Mouse (Mus musculus) stomach, embryonic 14.5 days (tissue): ENCODE data around the gene Ggt5. TPM values are rescaled to one million over a fixed set of nuclear protein-coding genes. Genes with fewer than 3 reads are reported as not detected.

Experiments
- ATAC-seq: fragments of 200-750 bp; cut with Nextera tagmentation; 2 replicates; pipeline ENCODE4 v1.8.0; 2017; ENCODE audit warnings: low read depth, moderate TSS enrichment; ENCODE audit not compliant: insufficient number of reproducible peaks, insufficient read depth, low FRiP score
- H3K27ac ChIP-seq: fragments of 300-500 bp; sonication (generic); 2 replicates; pipeline ENCODE4 v1.5.1; 2014; ENCODE audit warnings: mild to moderate bottlenecking, low read length, moderate library complexity, mixed read lengths
- H3K27me3 ChIP-seq: fragments of 300-500 bp; sonication (generic); 2 replicates; pipeline ENCODE4 v1.6.1; 2014; ENCODE audit warnings: low read length, control low read depth, mixed read lengths; ENCODE audit not compliant: control insufficient read depth, insufficient read depth
- H3K36me3 ChIP-seq: fragments of 300-500 bp; sonication (generic); 2 replicates; pipeline ENCODE4 v1.6.1; 2014; ENCODE audit warnings: mild to moderate bottlenecking, control low read depth, low read length, moderate library complexity, mixed read lengths; ENCODE audit not compliant: control insufficient read depth, insufficient read depth
- H3K4me1 ChIP-seq: fragments of 300-500 bp; sonication (generic); 2 replicates; pipeline ENCODE4 v1.6.1; 2014; ENCODE audit warnings: low read length, control low read depth, mixed read lengths; ENCODE audit not compliant: control insufficient read depth, insufficient read depth
- H3K4me2 ChIP-seq: fragments of 300-500 bp; sonication (generic); replicated peaks from 2 replicates; pipeline ENCODE4 v1.6.1; 2014; ENCODE audit warnings: low read depth, low read length, control low read depth
- H3K4me3 ChIP-seq: fragments of 300-500 bp; sonication (generic); 2 replicates; pipeline ENCODE4 v1.5.1; 2014; ENCODE audit warnings: low read depth, low read length, control low read depth
- H3K9ac ChIP-seq: fragments of 300-500 bp; sonication (generic); replicated peaks from 2 replicates; pipeline ENCODE4 v1.6.1; 2014; ENCODE audit warnings: low read depth, mild to moderate bottlenecking, control low read depth, low read length, moderate library complexity, mixed read lengths
- H3K9me3 ChIP-seq: fragments of 300-500 bp; sonication (generic); 2 replicates; pipeline ENCODE4 v1.6.1; 2016; ENCODE audit warnings: low read depth, low read length, control low read depth; ENCODE audit not compliant: control insufficient read depth
- WGBS: fragments of 180-500 bp; shearing (Covaris S2); extraction: QIAGEN DNeasy Blood & Tissue Kit; methylation state at CpG from one replicate; pipeline ENCODE4 v1.1.7; 2014; 5-methylcytosine and 5-hydroxymethylcytosine counted together
- polyA plus RNA-seq: library from polyadenylated mRNA; unstranded; fragments of >200 nt; fragmentation: Nextera tagmentation; extraction: Ambion mirVana; gene quantifications from 2 replicates; pipeline ENCODE4 v1.2.1, GENCODE M21; 2014

Ggt5 gene
- polyA plus RNA-seq, 1 experiment from 2014 or later, result 5.2 TPM

DNA sequence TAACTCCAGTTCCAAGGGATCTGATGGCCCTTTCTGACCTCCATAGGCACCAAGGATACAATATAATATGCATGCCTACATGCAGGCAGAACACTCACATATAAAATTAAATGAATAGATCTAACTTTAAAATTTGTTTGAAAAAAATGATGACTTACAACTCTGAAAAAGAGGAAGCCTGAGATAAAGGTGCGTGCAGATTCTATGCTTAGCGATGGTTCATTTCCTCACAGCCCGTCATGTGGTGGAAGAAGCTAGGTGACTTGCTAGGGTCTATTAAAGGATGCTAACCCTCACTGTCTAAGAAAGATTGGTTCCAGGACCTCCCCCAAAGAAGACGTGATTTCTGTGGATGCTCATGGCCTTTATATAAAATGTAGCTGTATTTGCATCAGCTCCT lies 26.9 kb downstream of the Ggt5 start:
- Histone ChIP-seq H3K36me3 (no peaks in the 10 kb centered on the region), H3K4me2 (no peak overlapping the region), H3K4me1 (no peaks in the 10 kb centered on the region), H3K27me3 (no peaks in the 10 kb centered on the region), H3K27ac (no peak overlapping the region), H3K9me3 (no peaks in the 10 kb centered on the region), H3K9ac (no peak overlapping the region), H3K4me3 (no peak overlapping the region)
- ATAC-seq, result no peak
- WGBS, result 90% methylated on average over 4 of the region's 4 CpGs

GRCm38 (mm10) chr10:75620818-75621217 lies 31.7 kb downstream of the Ggt5 start:
- no peak for ATAC-seq
- H3K9ac ChIP-seq, result no peak overlapping the region
- 53% methylated on average over 3 of the region's 3 CpGs for WGBS

GRCm38 (mm10) chr10:75625920-75626319 lies 36.8 kb downstream of the Ggt5 start:
- Histone ChIP-seq H3K36me3 (no peaks in the 10 kb centered on the region), H3K9ac (no peak overlapping the region), H3K4me1 (no peaks in the 10 kb centered on the region), H3K9me3 (no peaks in the 10 kb centered on the region), H3K4me2 (no peak overlapping the region), H3K27me3 (no peaks in the 10 kb centered on the region), H3K27ac (no peak overlapping the region), H3K4me3 (no peak overlapping the region)
- 39% methylated on average over 6 of the region's 6 CpGs for whole genome bisulfite sequencing
- no peak for ATAC-seq

More at GRCm38 (mm10) chr10:75620818-75621217, 31.7 kb downstream of the Ggt5 start:
- Histone ChIP-seq H3K27ac (no peak overlapping the region), H3K27me3 (no peaks in the 10 kb centered on the region), H3K9me3 (no peaks in the 10 kb centered on the region), H3K4me2 (no peak overlapping the region), H3K36me3 (no peaks in the 10 kb centered on the region), H3K4me3 (no peak overlapping the region), H3K4me1 (no peaks in the 10 kb centered on the region)

GRCm38 (mm10) chr10:75626991-75627390 lies 37.9 kb downstream of the Ggt5 start:
- Histone ChIP-seq H3K4me3 (no peak overlapping the region), H3K9me3 (no peaks in the 10 kb centered on the region), H3K27me3 (no peaks in the 10 kb centered on the region), H3K36me3 (no peaks in the 10 kb centered on the region), H3K4me1 (no peaks in the 10 kb centered on the region), H3K4me2 (no peak overlapping the region), H3K9ac (no peak overlapping the region), H3K27ac (no peak overlapping the region)
- 58% methylated on average over 3 of the region's 3 CpGs for WGBS
- no peak; the same call in 1 of the 2 replicates for ATAC-seq

DNA sequence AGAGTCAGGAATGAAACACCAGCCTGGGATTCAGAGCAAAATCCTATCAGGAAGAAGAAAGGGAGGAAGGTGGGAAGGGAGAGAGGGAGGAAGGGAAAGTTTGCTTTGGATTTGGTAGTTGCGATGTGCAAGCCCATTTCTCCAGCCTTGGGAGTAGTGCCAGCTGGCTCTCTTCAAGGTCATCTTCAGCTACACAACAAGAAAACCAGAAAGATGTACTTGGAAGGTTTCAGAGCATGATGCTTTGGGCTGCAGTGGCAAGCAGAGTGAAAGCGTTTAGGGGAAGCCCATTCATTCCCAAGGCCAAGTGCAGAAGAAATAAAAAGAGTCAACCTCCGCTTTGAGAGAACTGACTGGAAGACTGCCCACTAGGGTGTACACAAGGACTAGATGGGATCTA lies 38.4 kb downstream of the Ggt5 start:
- Histone ChIP-seq H3K4me3 (no peak overlapping the region), H3K4me1 (no peaks in the 10 kb centered on the region), H3K4me2 (no peak overlapping the region), H3K27ac (no peak overlapping the region), H3K36me3 (no peaks in the 10 kb centered on the region), H3K9me3 (no peaks in the 10 kb centered on the region), H3K27me3 (no peaks in the 10 kb centered on the region), H3K9ac (no peak overlapping the region)
- WGBS, result 65% methylated on average over 3 of the region's 3 CpGs
- ATAC-seq, result no peak

DNA sequence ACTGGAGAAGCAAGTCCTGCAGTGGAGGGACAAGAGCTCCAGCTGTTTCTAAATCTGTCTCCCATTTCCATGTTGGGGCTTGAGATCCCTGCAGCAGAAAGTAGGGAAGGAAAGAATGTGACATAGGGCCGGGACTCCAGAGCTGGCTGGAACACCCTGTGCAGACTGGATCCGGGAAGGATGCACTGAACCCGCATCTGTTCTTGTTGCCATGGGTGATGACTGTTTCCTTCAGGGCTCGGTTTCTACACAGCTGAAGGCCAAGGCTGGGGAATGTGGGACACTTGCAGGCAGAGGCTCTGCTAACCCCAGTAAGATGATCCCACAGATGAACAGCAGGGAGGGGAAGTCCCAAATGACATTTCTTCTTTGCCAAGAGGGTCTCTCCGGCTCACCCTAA lies 43.5 kb downstream of the Ggt5 start:
- no peak; the same call in 1 of the 2 replicates for ATAC-seq
- WGBS, result 48% methylated on average over 5 of the region's 5 CpGs
- Histone ChIP-seq H3K4me1 (no peaks in the 10 kb centered on the region), H3K9ac (no peak overlapping the region), H3K9me3 (no peaks in the 10 kb centered on the region), H3K36me3 (no peaks in the 10 kb centered on the region), H3K4me2 (no peak overlapping the region), H3K4me3 (no peak overlapping the region), H3K27ac (no peak overlapping the region), H3K27me3 (no peaks in the 10 kb centered on the region)

DNA sequence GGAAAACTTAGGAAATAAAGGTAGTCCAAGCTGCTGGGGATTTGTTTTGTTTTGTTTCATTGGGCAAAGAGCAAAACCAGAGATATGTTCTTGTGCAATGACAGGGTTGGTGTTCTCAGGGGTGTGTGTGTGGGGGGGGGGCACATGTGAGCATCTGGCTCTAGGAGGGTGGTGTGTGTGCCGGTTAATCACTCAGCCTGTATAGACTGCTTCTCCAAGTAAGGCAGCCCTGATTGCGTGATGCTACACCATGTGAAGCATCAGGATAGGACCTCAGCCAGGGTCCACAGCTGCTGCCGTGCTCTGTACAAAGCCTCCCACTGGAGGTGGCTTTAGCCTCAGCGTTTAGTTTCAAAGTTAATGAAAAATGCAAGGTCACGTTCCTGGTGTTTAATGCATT lies 43.9 kb downstream of the Ggt5 start:
- no peaks in the 10 kb centered on the region for H3K4me1 ChIP-seq
- H3K27ac ChIP-seq, result no peak overlapping the region
- no peak overlapping the region for H3K4me3 ChIP-seq
- WGBS, result 70% methylated on average over 5 of the region's 5 CpGs
- no peaks in the 10 kb centered on the region for H3K27me3 ChIP-seq
- no peak overlapping the region for H3K9ac ChIP-seq
- no peak overlapping the region for H3K4me2 ChIP-seq
- no peak for ATAC-seq
- no peaks in the 10 kb centered on the region for H3K36me3 ChIP-seq
- no peaks in the 10 kb centered on the region for H3K9me3 ChIP-seq

DNA sequence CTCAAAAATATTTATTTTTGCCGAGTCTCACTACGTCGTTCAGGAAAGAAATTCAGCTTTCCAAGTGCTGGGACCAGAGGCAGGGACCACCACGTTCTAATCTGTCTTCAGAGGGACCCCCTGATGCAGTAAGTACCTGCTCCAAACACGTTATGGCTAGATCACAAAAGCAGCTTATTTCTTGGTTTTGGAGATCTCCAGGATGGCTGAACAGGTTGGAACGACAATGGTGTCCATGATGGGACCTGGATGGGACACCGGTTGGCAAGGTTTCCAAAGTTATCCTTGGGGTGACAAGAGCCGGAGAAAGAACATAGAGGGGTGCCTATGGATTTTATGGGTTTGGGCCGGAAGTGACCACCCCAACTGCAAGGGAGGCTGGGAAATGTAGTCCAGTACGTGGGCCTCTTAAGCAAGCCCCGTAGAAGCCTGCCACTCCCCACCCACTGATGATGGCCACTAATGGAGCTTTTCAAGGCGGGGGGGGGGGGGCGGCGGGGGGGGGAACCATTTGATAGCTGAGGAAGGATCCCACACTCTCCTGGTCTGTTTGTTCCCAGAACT lies 44.5 kb downstream of the Ggt5 start:
- H3K4me1 ChIP-seq, result no peaks in the 10 kb centered on the region

DNA sequence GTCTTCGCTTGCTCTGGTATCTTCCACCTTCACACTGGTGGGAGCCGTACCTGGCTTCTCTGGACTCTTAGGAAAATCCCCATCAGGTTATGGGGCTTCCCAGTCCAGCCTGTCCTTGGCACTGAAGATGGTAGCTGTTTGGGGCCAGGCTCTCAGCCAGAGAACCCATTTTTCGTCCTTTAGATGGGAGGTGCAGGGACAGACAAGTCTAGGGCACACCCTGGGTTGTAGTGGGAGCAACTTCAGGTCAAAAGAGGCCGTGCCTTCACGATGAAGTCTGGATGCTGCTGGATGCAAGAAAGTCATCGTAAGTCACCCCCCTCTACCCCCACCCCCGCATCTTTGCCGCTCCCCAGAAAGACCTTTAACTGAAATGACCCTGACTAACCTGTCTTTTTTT lies 45.5 kb downstream of the Ggt5 start:
- H3K36me3 ChIP-seq, result no peaks in the 10 kb centered on the region
- no peak overlapping the region for H3K4me2 ChIP-seq
- H3K4me3 ChIP-seq, result no peak overlapping the region
- H3K4me1 ChIP-seq, result no peaks in the 10 kb centered on the region
- ATAC-seq, result no peak
- H3K27me3 ChIP-seq, result no peaks in the 10 kb centered on the region
- H3K27ac ChIP-seq, result no peak overlapping the region
- 93% methylated on average over 8 of the region's 8 CpGs for WGBS
- no peaks in the 10 kb centered on the region for H3K9me3 ChIP-seq
- H3K9ac ChIP-seq, result no peak overlapping the region

More for the DNA sequence above, 44.5 kb downstream of the Ggt5 start:
- Histone ChIP-seq H3K9me3 (no peaks in the 10 kb centered on the region), H3K36me3 (no peaks in the 10 kb centered on the region), H3K9ac (no peak overlapping the region), H3K27ac (no peak overlapping the region), H3K4me2 (no peak overlapping the region), H3K4me3 (no peak overlapping the region), H3K27me3 (no peaks in the 10 kb centered on the region)
- 77% methylated on average over 14 of the region's 14 CpGs for WGBS
- ATAC-seq, result no peak
